In genomic region chr14:46613211-46613610, GRCm38 (mm10) we compare ENCODE assay signal across 21 mouse cellular contexts.
DNase-seq lines count a peak whose midpoint lies in the region; ATAC-seq and TF ChIP-seq lines count a peak whose summit lies in the region.
"Had no signal": no experiment of that assay in that cellular context is flagged by ENCODE, and none has a peak within 500 bp of the region (broad histone marks: within the 10 kb centered on the region; RNA-seq: fewer than 3 reads in every experiment).

No protein-coding gene starts in this region.

- peak; percentile 71 for DNase-seq in heart, embryonic 10.5 days (ENCODE audit: low spot score)
- no peak for DNase-seq in heart, postnatal 25 days (ENCODE audit: low spot score)
- peak; percentile 37 for DNase-seq in liver, adult 2 months (ENCODE audit: extremely low read depth, low read depth, low spot score)
- no peak for DNase-seq in liver
- peak; percentile 66 for DNase-seq in midbrain, embryonic 11.5 days (ENCODE audit: low spot score, missing footprints)
- no peak for DNase-seq in midbrain, embryonic 14.5 days
- peak; percentile 27 for DNase-seq in mesoderm, embryonic 11.5 days (ENCODE audit: low read depth, low spot score)
- no peak for DNase-seq in kidney, postnatal 36 days
- DNase-seq: adrenal gland, adult 8-10 months; adrenal gland, postnatal 25 days; cerebellum, adult 11-12 months; cerebellum, adult 8-10 months; cerebellum, postnatal 14 days; gastrocnemius, postnatal 25 days; heart, adult 2 months; heart, postnatal 4 days had no signal

- H3K36me3 ChIP-seq in heart, embryonic 10.5 days, result 0 out of 2 replicates have a peak, but pooled peaks cover 3% of the 10 kb centered on the region
- H3K36me3 ChIP-seq in liver, adult 2 months (ENCODE audit: control insufficient read depth, insufficient read depth, low read length), result no peaks in the 10 kb centered on the region
- no peaks in the 10 kb centered on the region for H3K36me3 ChIP-seq in midbrain, embryonic 11.5 days (ENCODE audit: control insufficient read depth, insufficient read depth, low read length)
- H3K36me3 ChIP-seq in midbrain, embryonic 14.5 days (ENCODE audit: control insufficient read depth, insufficient read depth, low read length), result no peaks in the 10 kb centered on the region
- H3K36me3 ChIP-seq: forebrain, embryonic 15.5 days had no signal

- no peaks in the 10 kb centered on the region for H3K79me2 ChIP-seq in liver, adult 2 months (ENCODE audit: control insufficient read depth, insufficient read depth, low read length)

- TF ChIP-seq CTCF in liver, adult 2 months (IDR thresholded peaks at IDR 0.05; ENCODE audit: low read depth, low read length), result no peak

- 0 out of 2 replicates have a peak overlapping the region, but pooled peaks have one; percentile 36 for H3K27ac ChIP-seq in heart, embryonic 10.5 days
- no peak overlapping the region for H3K27ac ChIP-seq in liver, adult 2 months (replicated peaks; ENCODE audit: insufficient read depth, low read depth, low read length)
- H3K27ac ChIP-seq in midbrain, embryonic 11.5 days (ENCODE audit: low read depth, low read length), result no peak overlapping the region
- no peak overlapping the region for H3K27ac ChIP-seq in midbrain, embryonic 14.5 days (replicated peaks; ENCODE audit: low read depth, low read length)
- H3K27ac ChIP-seq: forebrain, embryonic 15.5 days; heart, adult 2 months; hindbrain, embryonic 14.5 days; hindbrain, postnatal 0 days had no signal

- WGBS in heart, embryonic 10.5 days, result 66% methylated on average over 8 of the region's 8 CpGs
- 72% methylated on average over 8 of the region's 8 CpGs for WGBS in liver, adult 2 months
- WGBS in midbrain, embryonic 11.5 days, result 89% methylated on average over 8 of the region's 8 CpGs
- WGBS in midbrain, embryonic 14.5 days, result 91% methylated on average over 8 of the region's 8 CpGs

- intact Hi-C loops in heart, postnatal 25 days (cut with DNase I), result no loop called here

- H3K4me1 ChIP-seq in heart, embryonic 10.5 days, result peaks cover 38% of the 10 kb centered on the region
- H3K4me1 ChIP-seq in liver, adult 2 months (ENCODE audit: control insufficient read depth, insufficient read depth, low read length), result peaks cover 18% of the 10 kb centered on the region
- no peaks in the 10 kb centered on the region for H3K4me1 ChIP-seq in midbrain, embryonic 11.5 days (ENCODE audit: control insufficient read depth, insufficient read depth, low read length)
- H3K4me1 ChIP-seq in midbrain, embryonic 14.5 days (ENCODE audit: control insufficient read depth, insufficient read depth, low read length), result no peaks in the 10 kb centered on the region
- H3K4me1 ChIP-seq: forebrain, embryonic 15.5 days had no signal

- H3K27me3 ChIP-seq in heart, embryonic 10.5 days (ENCODE audit: insufficient read depth, poor library complexity, severe bottlenecking), result no peaks in the 10 kb centered on the region
- no peaks in the 10 kb centered on the region for H3K27me3 ChIP-seq in liver, adult 2 months (ENCODE audit: control insufficient read depth, insufficient read depth, low read length)
- no peaks in the 10 kb centered on the region for H3K27me3 ChIP-seq in midbrain, embryonic 11.5 days (ENCODE audit: control insufficient read depth, insufficient read depth, low read length)
- no peaks in the 10 kb centered on the region for H3K27me3 ChIP-seq in midbrain, embryonic 14.5 days (ENCODE audit: control insufficient read depth, insufficient read depth, low read length)
- H3K27me3 ChIP-seq: forebrain, embryonic 15.5 days had no signal

- H3K9me3 ChIP-seq in heart, embryonic 10.5 days, result no peaks in the 10 kb centered on the region
- no peaks in the 10 kb centered on the region for H3K9me3 ChIP-seq in midbrain, embryonic 11.5 days (ENCODE audit: control insufficient read depth, low read length)
- H3K9me3 ChIP-seq in midbrain, embryonic 14.5 days (ENCODE audit: control insufficient read depth, low read length), result no peaks in the 10 kb centered on the region
- H3K9me3 ChIP-seq: forebrain, embryonic 15.5 days had no signal

- no peak overlapping the region for H3K9ac ChIP-seq in liver, adult 2 months (ENCODE audit: low read depth, low read length)
- no peak overlapping the region for H3K9ac ChIP-seq in midbrain, embryonic 11.5 days (ENCODE audit: low read length)
- H3K9ac ChIP-seq in midbrain, embryonic 14.5 days (replicated peaks; ENCODE audit: low read length), result no peak overlapping the region
- H3K9ac ChIP-seq: forebrain, embryonic 15.5 days; hindbrain, embryonic 14.5 days had no signal

- no peak overlapping the region for H3K4me2 ChIP-seq in midbrain, embryonic 11.5 days
- H3K4me2 ChIP-seq in midbrain, embryonic 14.5 days (ENCODE audit: low read length), result no peak overlapping the region
- H3K4me2 ChIP-seq: forebrain, embryonic 15.5 days; hindbrain, embryonic 14.5 days had no signal

- no peak for ATAC-seq in midbrain, embryonic 11.5 days (ENCODE audit: low FRiP score)
- no peak for ATAC-seq in midbrain, embryonic 14.5 days (ENCODE audit: low FRiP score, low TSS enrichment)
- ATAC-seq: activated CD4-positive, CD25-positive, alpha-beta regulatory T cell, adult 4 months; CD4-positive, CD25-positive, alpha-beta regulatory T cell, adult 4 months; forebrain, embryonic 15.5 days; hindbrain, postnatal 0 days had no signal

- H3K4me3 ChIP-seq in heart, embryonic 10.5 days, result no peak overlapping the region
- no peak overlapping the region for H3K4me3 ChIP-seq in liver, adult 2 months (ENCODE audit: insufficient read depth, low read depth, low read length)
- H3K4me3 ChIP-seq in midbrain, embryonic 11.5 days (ENCODE audit: low read depth, low read length), result no peak overlapping the region
- no peak overlapping the region for H3K4me3 ChIP-seq in midbrain, embryonic 14.5 days (replicated peaks; ENCODE audit: low read depth, low read length)
- H3K4me3 ChIP-seq: forebrain, embryonic 15.5 days; heart, adult 2 months had no signal

- TF ChIP-seq POLR2A in liver, adult 2 months (IDR thresholded peaks at IDR 0.05; ENCODE audit: extremely low read depth, insufficient read depth, low read length), result no peak

Comparison
In these comparisons a context has a peak if more than half of its experiments do, and no peak if none do; other contexts are left out.
1. DNase-seq: peak in heart, embryonic 10.5 days (single experiment), liver, adult 2 months (single experiment), midbrain, embryonic 11.5 days (single experiment) and mesoderm, embryonic 11.5 days (single experiment); none in heart, postnatal 25 days (single experiment), liver (single experiment), midbrain, embryonic 14.5 days (single experiment) and kidney, postnatal 36 days (0 of 2).